Mouse (Mus musculus) spleen, postnatal 4 days (tissue): ENCODE measurements around the gene Ecel1.

Experiments used
- DNase-seq, 2 experiments: peaks; one replicate each; pipeline ENCODE4 v3.0.0; 2022; ENCODE audit warnings: low spot score in 2 of 2

Ecel1 gene

GRCm38 (mm10) chr1:87101411-87101810, 54.9 kb downstream of the Ecel1 start, which contains the start of gene Alpi:
Gene Alpi (minus strand): TSS chr1:87101606.
- DNase-seq: no peak

- DNase-seq: peak; percentile 41 to 83
These were observed 57.9 kb downstream of the Ecel1 start for GRCm38 (mm10) chr1:87098358-87098975.
